Mouse (Mus musculus) E14TG2a.4 (cell line): ENCODE results near the gene Mmgt2.
A peak's percentile ranks its signal among the peaks of the same experiment; 100 is the strongest.

ENCODE experiments used
- H3K27me3 ChIP-seq: 2 replicates; pipeline ENCODE4 v1.6.1; 2014; ENCODE audit warnings: low read length, control low read depth; ENCODE audit not compliant: insufficient read depth
- H3K36me3 ChIP-seq: 2 replicates; pipeline ENCODE4 v1.6.1; 2014; ENCODE audit warnings: low read length, control low read depth; ENCODE audit not compliant: insufficient read depth
- H3K4me1 ChIP-seq: replicated peaks from 2 replicates; pipeline ENCODE4 v1.6.1; 2014; ENCODE audit warnings: low read depth, low read length, control low read depth
- H3K4me3 ChIP-seq: replicated peaks from 2 replicates; pipeline ENCODE4 v1.5.1; 2014; ENCODE audit warnings: mild to moderate bottlenecking, low read length
- H3K9me3 ChIP-seq: 2 replicates; pipeline ENCODE4 v1.6.1; 2014; ENCODE audit warnings: low read length, control low read depth
- CTCF ChIP-seq: conservative IDR thresholded peaks from 2 replicates; pipeline ENCODE4 v1.5.1; 2014; ENCODE audit warnings: low read length
- NANOG ChIP-seq: IDR thresholded peaks from 2 replicates; pipeline ENCODE4 v1.6.1; 2014; ENCODE audit warnings: borderline replicate concordance, low read length, mixed read lengths
- POU5F1 ChIP-seq: IDR thresholded peaks from 2 replicates; pipeline ENCODE4 v1.6.1; 2014; ENCODE audit warnings: low read length, borderline replicate concordance

Mmgt2 gene

GRCm38 (mm10) chr11:62614876-62615410, 33.5 kb upstream of the Mmgt2 start:
- H3K27me3 ChIP-seq: no peaks in the 10 kb centered on the region
- no peak overlapping the region for H3K4me3 ChIP-seq
- peaks cover 18% of the 10 kb centered on the region for H3K36me3 ChIP-seq
- TF ChIP-seq POU5F1 (no peak), NANOG (no peak), CTCF (no peak)
- no peaks in the 10 kb centered on the region for H3K9me3 ChIP-seq
- H3K4me1 ChIP-seq: peaks cover 23% of the 10 kb centered on the region

- Histone ChIP-seq H3K36me3 (peaks cover 18% of the 10 kb centered on the region), H3K4me3 (no peak overlapping the region), H3K4me1 (peaks cover 23% of the 10 kb centered on the region), H3K27me3 (no peaks in the 10 kb centered on the region), H3K9me3 (no peaks in the 10 kb centered on the region)
- no peak for TF ChIP-seq POU5F1
- no peak for TF ChIP-seq CTCF
- no peak for TF ChIP-seq NANOG
Observed at GRCm38 (mm10) chr11:62615456-62615855, 33.0 kb upstream of the Mmgt2 start.

GRCm38 (mm10) chr11:62621079-62621478, 27.4 kb upstream of the Mmgt2 start:
- Histone ChIP-seq H3K27me3 (no peaks in the 10 kb centered on the region), H3K4me3 (no peak overlapping the region), H3K9me3 (no peaks in the 10 kb centered on the region), H3K4me1 (peaks cover 37% of the 10 kb centered on the region), H3K36me3 (peaks cover 15% of the 10 kb centered on the region)
- TF ChIP-seq CTCF (no peak), POU5F1 (no peak), NANOG (no peak)

- H3K36me3 ChIP-seq: peaks cover 15% of the 10 kb centered on the region
- no peaks in the 10 kb centered on the region for H3K27me3 ChIP-seq
- H3K9me3 ChIP-seq: no peaks in the 10 kb centered on the region
- no peak overlapping the region for H3K4me3 ChIP-seq
- peaks cover 37% of the 10 kb centered on the region for H3K4me1 ChIP-seq
- TF ChIP-seq CTCF (no peak), NANOG (no peak), POU5F1 (no peak)
Observed at GRCm38 (mm10) chr11:62621586-62622283, 26.7 kb upstream of the Mmgt2 start.

- no peak overlapping the region for H3K4me3 ChIP-seq
- no peak for TF ChIP-seq CTCF
- TF ChIP-seq POU5F1: no peak
- TF ChIP-seq NANOG: no peak
Observed at GRCm38 (mm10) chr11:62622850-62623249, 25.6 kb upstream of the Mmgt2 start.

GRCm38 (mm10) chr11:62624341-62625291, 23.8 kb upstream of the Mmgt2 start:
- TF ChIP-seq POU5F1 (no peak), NANOG (no peak), CTCF (no peak)

More at GRCm38 (mm10) chr11:62622850-62623249, 25.6 kb upstream of the Mmgt2 start:
- H3K36me3 ChIP-seq: peaks cover 12% of the 10 kb centered on the region
- H3K4me1 ChIP-seq: peaks cover 37% of the 10 kb centered on the region
- no peaks in the 10 kb centered on the region for H3K9me3 ChIP-seq
- no peaks in the 10 kb centered on the region for H3K27me3 ChIP-seq

GRCm38 (mm10) chr11:62629352-62630224, 18.9 kb upstream of the Mmgt2 start:
- Histone ChIP-seq H3K9me3 (no peaks in the 10 kb centered on the region), H3K36me3 (no peaks in the 10 kb centered on the region), H3K4me1 (peaks cover 41% of the 10 kb centered on the region), H3K27me3 (no peaks in the 10 kb centered on the region), H3K4me3 (peak overlapping the region; percentile 71)
- no peak for TF ChIP-seq NANOG
- no peak for TF ChIP-seq POU5F1
- no peak for TF ChIP-seq CTCF

More at GRCm38 (mm10) chr11:62624341-62625291, 23.8 kb upstream of the Mmgt2 start:
- Histone ChIP-seq H3K36me3 (peaks cover 2% of the 10 kb centered on the region; the same call in 1 of the 2 replicates), H3K4me3 (no peak overlapping the region), H3K4me1 (peaks cover 50% of the 10 kb centered on the region), H3K27me3 (no peaks in the 10 kb centered on the region), H3K9me3 (no peaks in the 10 kb centered on the region)
